Mouse (Mus musculus): Measurements from ENCODE around the gene Slc29a1. TPM values are rescaled to one million over a fixed set of nuclear protein-coding genes. Genes with fewer than 3 reads are reported as not detected.

The Slc29a1 gene
- polyA plus RNA-seq, 1 experiment from 2014 or later = 116 TPM

GRCm38 (mm10) chr17:45566360-45567161 lies 32.8 kb downstream of the Slc29a1 start:
- Histone ChIP-seq H3K4me1 (ENCODE audit: insufficient read depth, low read length) (peaks cover 46% of the 10 kb centered on the region), H3K9me3 (ENCODE audit: low read length) (no peaks in the 10 kb centered on the region), H3K4me2 (replicated peaks; ENCODE audit: low read depth, low read length) (no peak overlapping the region), H3K9ac (replicated peaks; ENCODE audit: low read length) (peak overlapping the region; percentile 7; the same call in 1 of the 2 replicates), H3K4me3 (ENCODE audit: low read length) (no peak overlapping the region), H3K27ac (ENCODE audit: low read length) (peak overlapping the region; percentile 20; the same call in 1 of the 2 replicates), H3K36me3 (ENCODE audit: insufficient read depth, low read length) (peaks cover 52% of the 10 kb centered on the region), H3K27me3 (ENCODE audit: insufficient read depth, low read length) (no peaks in the 10 kb centered on the region)
- 65% methylated on average over 18 of the region's 18 CpGs for WGBS
- ATAC-seq (ENCODE audit: low FRiP score, low TSS enrichment) = no peak

- ATAC-seq (ENCODE audit: low FRiP score, low TSS enrichment) = no peak
- no peaks in the 10 kb centered on the region for H3K27me3 ChIP-seq (ENCODE audit: insufficient read depth, low read length)
- no peak overlapping the region for H3K27ac ChIP-seq (ENCODE audit: low read length)
- H3K4me1 ChIP-seq (ENCODE audit: insufficient read depth, low read length) = peaks cover 40% of the 10 kb centered on the region
- WGBS = 72% methylated on average over 1 of the region's 1 CpGs
- H3K9me3 ChIP-seq (ENCODE audit: low read length) = no peaks in the 10 kb centered on the region
- no peak overlapping the region for H3K9ac ChIP-seq (replicated peaks; ENCODE audit: low read length)
- no peak overlapping the region for H3K4me3 ChIP-seq (ENCODE audit: low read length)
- no peak overlapping the region for H3K4me2 ChIP-seq (replicated peaks; ENCODE audit: low read depth, low read length)
- H3K36me3 ChIP-seq (ENCODE audit: insufficient read depth, low read length) = peaks cover 46% of the 10 kb centered on the region
Measured at GRCm38 (mm10) chr17:45566031-45566359, 33.4 kb downstream of the Slc29a1 start.

GRCm38 (mm10) chr17:45565103-45565502 lies 34.3 kb downstream of the Slc29a1 start:
- H3K36me3 ChIP-seq (ENCODE audit: insufficient read depth, low read length) = peaks cover 37% of the 10 kb centered on the region
- H3K27me3 ChIP-seq (ENCODE audit: insufficient read depth, low read length) = no peaks in the 10 kb centered on the region
- WGBS = 94% methylated on average over 11 of the region's 11 CpGs
- ATAC-seq (ENCODE audit: low FRiP score, low TSS enrichment) = no peak
- 0 out of 2 replicates have a peak overlapping the region, but pooled peaks have one; percentile 6 for H3K27ac ChIP-seq (ENCODE audit: low read length)
- H3K4me1 ChIP-seq (ENCODE audit: insufficient read depth, low read length) = peaks cover 32% of the 10 kb centered on the region
- H3K4me2 ChIP-seq (replicated peaks; ENCODE audit: low read depth, low read length) = peak overlapping the region; percentile 94
- H3K4me3 ChIP-seq (ENCODE audit: low read length) = peak overlapping the region; percentile 80
- peak overlapping the region; percentile 88 for H3K9ac ChIP-seq (replicated peaks; ENCODE audit: low read length)
- H3K9me3 ChIP-seq (ENCODE audit: low read length) = no peaks in the 10 kb centered on the region

GRCm38 (mm10) chr17:45564531-45565084 lies 34.8 kb downstream of the Slc29a1 start:
- no peak for ATAC-seq (ENCODE audit: low FRiP score, low TSS enrichment)

GRCm38 (mm10) chr17:45563655-45564530 lies 35.5 kb downstream of the Slc29a1 start, which contains the start of gene Slc35b2:
Slc35b2 (plus strand) TSS chr17:45563874.
- H3K36me3 ChIP-seq (ENCODE audit: insufficient read depth, low read length) = peaks cover 25% of the 10 kb centered on the region
- under 1% methylated on average over 53 of the region's 61 CpGs for WGBS
- H3K9ac ChIP-seq (replicated peaks; ENCODE audit: low read length) = peak within 1 kb of the TSS; percentile 88
- peak within 1 kb of the TSS; percentile 80 for H3K4me3 ChIP-seq (ENCODE audit: low read length)
- H3K4me1 ChIP-seq (ENCODE audit: insufficient read depth, low read length) = peaks cover 20% of the 10 kb centered on the region
- no peaks in the 10 kb centered on the region for H3K9me3 ChIP-seq (ENCODE audit: low read length)
- no peaks in the 10 kb centered on the region for H3K27me3 ChIP-seq (ENCODE audit: insufficient read depth, low read length)
- H3K27ac ChIP-seq (ENCODE audit: low read length) = peak within 1 kb of the TSS; percentile 87
- ATAC-seq (ENCODE audit: low FRiP score, low TSS enrichment) = peak; percentile 90
- peak within 1 kb of the TSS; percentile 94 for H3K4me2 ChIP-seq (replicated peaks; ENCODE audit: low read depth, low read length)

More at GRCm38 (mm10) chr17:45564531-45565084, 34.8 kb downstream of the Slc29a1 start:
- no peaks in the 10 kb centered on the region for H3K27me3 ChIP-seq (ENCODE audit: insufficient read depth, low read length)
- H3K9me3 ChIP-seq (ENCODE audit: low read length) = no peaks in the 10 kb centered on the region
- H3K9ac ChIP-seq (replicated peaks; ENCODE audit: low read length) = peak overlapping the region; percentile 88
- H3K4me3 ChIP-seq (ENCODE audit: low read length) = peak overlapping the region; percentile 80
- peak overlapping the region; percentile 87 for H3K27ac ChIP-seq (ENCODE audit: low read length)
- peaks cover 27% of the 10 kb centered on the region for H3K4me1 ChIP-seq (ENCODE audit: insufficient read depth, low read length)
- H3K36me3 ChIP-seq (ENCODE audit: insufficient read depth, low read length) = peaks cover 32% of the 10 kb centered on the region
- peak overlapping the region; percentile 94 for H3K4me2 ChIP-seq (replicated peaks; ENCODE audit: low read depth, low read length)
- WGBS = 8% methylated on average over 18 of the region's 18 CpGs

- WGBS = 74% methylated on average over 12 of the region's 12 CpGs
- no peak for ATAC-seq (ENCODE audit: low FRiP score, low TSS enrichment)
- H3K4me1 ChIP-seq (ENCODE audit: insufficient read depth, low read length) = peaks cover 20% of the 10 kb centered on the region
- H3K4me2 ChIP-seq (replicated peaks; ENCODE audit: low read depth, low read length) = no peak overlapping the region
- no peaks in the 10 kb centered on the region for H3K9me3 ChIP-seq (ENCODE audit: low read length)
- peaks cover 18% of the 10 kb centered on the region for H3K36me3 ChIP-seq (ENCODE audit: insufficient read depth, low read length)
- no peak overlapping the region for H3K27ac ChIP-seq (ENCODE audit: low read length)
- peak overlapping the region; percentile 80; the same call in 1 of the 2 replicates for H3K4me3 ChIP-seq (ENCODE audit: low read length)
- no peaks in the 10 kb centered on the region for H3K27me3 ChIP-seq (ENCODE audit: insufficient read depth, low read length)
- H3K9ac ChIP-seq (replicated peaks; ENCODE audit: low read length) = no peak overlapping the region
Measured at GRCm38 (mm10) chr17:45563216-45563615, 36.2 kb downstream of the Slc29a1 start.

- Histone ChIP-seq H3K4me2 (replicated peaks; ENCODE audit: low read depth, low read length) (no peak overlapping the region), H3K27ac (ENCODE audit: low read length) (no peak overlapping the region), H3K36me3 (ENCODE audit: insufficient read depth, low read length) (no peaks in the 10 kb centered on the region), H3K9ac (replicated peaks; ENCODE audit: low read length) (no peak overlapping the region), H3K9me3 (ENCODE audit: low read length) (no peaks in the 10 kb centered on the region), H3K4me3 (ENCODE audit: low read length) (no peak overlapping the region), H3K27me3 (ENCODE audit: insufficient read depth, low read length) (peaks cover 11% of the 10 kb centered on the region), H3K4me1 (ENCODE audit: insufficient read depth, low read length) (peaks cover 24% of the 10 kb centered on the region)
- no peak for ATAC-seq (ENCODE audit: low FRiP score, low TSS enrichment)
- 85% methylated on average over 15 of the region's 15 CpGs for WGBS
Measured at GRCm38 (mm10) chr17:45559732-45560525, 39.5 kb downstream of the Slc29a1 start.

GRCm38 (mm10) chr17:45557998-45558862 lies 41.2 kb downstream of the Slc29a1 start:
- WGBS = 65% methylated on average over 16 of the region's 16 CpGs
- ATAC-seq (ENCODE audit: low FRiP score, low TSS enrichment) = no peak
- Histone ChIP-seq H3K27me3 (ENCODE audit: insufficient read depth, low read length) (peaks cover 11% of the 10 kb centered on the region), H3K9ac (replicated peaks; ENCODE audit: low read length) (no peak overlapping the region), H3K4me3 (ENCODE audit: low read length) (no peak overlapping the region), H3K9me3 (ENCODE audit: low read length) (no peaks in the 10 kb centered on the region), H3K36me3 (ENCODE audit: insufficient read depth, low read length) (no peaks in the 10 kb centered on the region), H3K4me2 (replicated peaks; ENCODE audit: low read depth, low read length) (no peak overlapping the region), H3K4me1 (ENCODE audit: insufficient read depth, low read length) (peaks cover 19% of the 10 kb centered on the region), H3K27ac (ENCODE audit: low read length) (no peak overlapping the region)
